Mouse (Mus musculus): ENCODE data around the gene Snx33. TPM values are rescaled to one million over a fixed set of nuclear protein-coding genes. Genes with fewer than 3 reads are reported as not detected.

The Snx33 gene
- polyA plus RNA-seq, 1 experiment: 14.4 TPM

Other genes starting within 250 kb of the Snx33 start
- 153 and 268 TPM in 2 replicates for gene Lingo1, start 131.9 kb downstream of the Snx33 start, polyA plus RNA-seq (2012; rRNA removed)
- 10.4 and 22.7 TPM in 2 replicates for gene Odf3l1, start 63.7 kb downstream of the Snx33 start, polyA plus RNA-seq (2012; rRNA removed)
- gene Cspg4, start 63.3 kb downstream of the Snx33 start, polyA plus RNA-seq (2012; rRNA removed): 19.1 and 21.0 TPM in 2 replicates
- gene Imp3, start 9.1 kb upstream of the Snx33 start, polyA plus RNA-seq (2012; rRNA removed): 160 and 184 TPM in 2 replicates
- gene Snupn, start 22.5 kb upstream of the Snx33 start, polyA plus RNA-seq (2012; rRNA removed): 5.3 and 8.5 TPM in 2 replicates
- gene Ptpn9, start 66.6 kb upstream of the Snx33 start, polyA plus RNA-seq (2012; rRNA removed): 29.9 and 33.6 TPM in 2 replicates
- 65.9 and 79.2 TPM in 2 replicates for gene Sin3a, start 143.7 kb upstream of the Snx33 start, polyA plus RNA-seq (2012; rRNA removed)
- 182 and 217 TPM in 2 replicates for gene Man2c1, start 202.3 kb upstream of the Snx33 start, polyA plus RNA-seq (2012; rRNA removed)
- 9.4 and 9.9 TPM in 2 replicates for gene Neil1, start 219.9 kb upstream of the Snx33 start, polyA plus RNA-seq (2012; rRNA removed)
- 139 and 197 TPM in 2 replicates for gene Commd4, start 230.0 kb upstream of the Snx33 start, polyA plus RNA-seq (2012; rRNA removed)